Mouse (Mus musculus) layer of hippocampus, adult 9-10 months (tissue): ENCODE results near the gene Clta.

Experiments used
- DNase-seq: peaks from one replicate; pipeline ENCODE4 v3.0.0; 2022; ENCODE audit warnings: low spot score

Clta gene

GRCm38 (mm10) chr4:44004126-44004525, at the start of gene Clta:
Clta (plus strand) TSS chr4:44004452.
- DNase-seq, result no peak

GRCm38 (mm10) chr4:43957292-43957845, 46.9 kb upstream of the Clta start, which contains the start of gene Glipr2:
Glipr2 (plus strand) TSS chr4:43957401.
- no peak for DNase-seq

- DNase-seq, result no peak
These were observed 46.3 kb upstream of the Clta start for GRCm38 (mm10) chr4:43957846-43958461.

GRCm38 (mm10) chr4:43959523-43960179, 44.6 kb upstream of the Clta start:
- DNase-seq, result no peak

- DNase-seq, result no peak
These were observed 44.0 kb upstream of the Clta start for GRCm38 (mm10) chr4:43960207-43960606.

- no peak for DNase-seq
These were observed 39.9 kb upstream of the Clta start for GRCm38 (mm10) chr4:43964326-43964833.

GRCm38 (mm10) chr4:43964951-43965684, 39.1 kb upstream of the Clta start:
- no peak for DNase-seq

- DNase-seq, result no peak
These were observed 38.3 kb upstream of the Clta start for GRCm38 (mm10) chr4:43965856-43966535.

- DNase-seq, result no peak
These were observed 35.6 kb upstream of the Clta start for GRCm38 (mm10) chr4:43968650-43969049.

- no peak for DNase-seq
These were observed 34.9 kb upstream of the Clta start for GRCm38 (mm10) chr4:43969373-43969772.

- DNase-seq, result no peak
These were observed 33.6 kb upstream of the Clta start for GRCm38 (mm10) chr4:43970393-43971330.

GRCm38 (mm10) chr4:43971541-43972136, 32.6 kb upstream of the Clta start:
- no peak for DNase-seq

GRCm38 (mm10) chr4:43972137-43972591, 32.1 kb upstream of the Clta start:
- no peak for DNase-seq

- no peak for DNase-seq
These were observed 30.7 kb upstream of the Clta start for GRCm38 (mm10) chr4:43973526-43973981.

GRCm38 (mm10) chr4:43974914-43975616, 29.2 kb upstream of the Clta start:
- no peak for DNase-seq

- no peak for DNase-seq
These were observed 28.0 kb upstream of the Clta start for GRCm38 (mm10) chr4:43976223-43976740.

GRCm38 (mm10) chr4:43978521-43979443, 25.5 kb upstream of the Clta start:
- DNase-seq, result no peak

GRCm38 (mm10) chr4:43979746-43980145, 24.5 kb upstream of the Clta start:
- peak; percentile 61 for DNase-seq
